Mouse (Mus musculus) liver, postnatal 0 days (tissue): Measurements from ENCODE around the gene Mr1.

Experiments
- CTCF ChIP-seq: sonication (generic); IDR thresholded peaks from 2 replicates; pipeline ENCODE4 v1.5.1; 2016; ENCODE audit warnings: antibody characterized with exemption, low read depth
- EP300 ChIP-seq: IDR thresholded peaks from 2 replicates; pipeline ENCODE4 v1.6.1; 2016; ENCODE audit warnings: antibody characterized with exemption, low read depth, mild to moderate bottlenecking

DNA sequence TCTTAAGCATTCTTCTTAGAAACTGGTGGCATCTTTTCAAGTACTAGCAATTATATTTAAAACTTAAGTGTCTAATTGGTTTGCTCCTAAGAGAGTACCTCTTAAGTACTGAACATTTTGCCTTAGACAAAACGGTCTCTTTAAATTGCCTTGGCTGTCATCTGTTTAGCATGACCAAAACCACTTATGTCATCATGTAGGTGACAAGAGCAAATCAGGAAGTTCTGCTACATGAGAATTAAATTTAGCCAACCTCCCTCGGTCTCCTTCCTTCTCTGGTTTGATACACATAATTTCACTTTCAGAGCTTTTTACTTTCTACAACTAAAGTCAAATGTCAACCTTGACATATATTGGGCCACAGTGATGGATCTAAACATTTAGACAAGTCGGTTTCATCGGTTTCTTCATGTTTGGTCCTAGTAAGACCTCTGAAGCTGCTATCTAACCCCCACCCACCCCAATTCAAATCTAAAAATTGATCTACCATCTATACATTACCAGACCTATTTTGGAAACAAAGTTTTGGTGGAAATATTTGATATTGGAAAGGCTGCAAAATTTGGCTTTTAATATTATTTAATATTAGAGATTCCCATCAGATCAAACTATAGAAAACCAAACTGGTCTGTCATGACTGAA lies 49.9 kb downstream of the Mr1 start:
- no peak for TF ChIP-seq CTCF
- no peak for TF ChIP-seq EP300
